Mouse (Mus musculus) hindbrain, embryonic 13.5 days (tissue): ENCODE results near the gene Zfp770. TPM values are rescaled to one million over a fixed set of nuclear protein-coding genes. Genes with fewer than 3 reads are reported as not detected.
A peak's percentile ranks its signal among the peaks of the same experiment; 100 is the strongest.

Experiments
- ATAC-seq: fragments of 200-750 bp; cut with Nextera tagmentation; 2 replicates; pipeline ENCODE4 v1.8.0; 2017; ENCODE audit warnings: moderate TSS enrichment; ENCODE audit not compliant: low FRiP score
- H3K27ac ChIP-seq: fragments of 300-500 bp; sonication (generic); 2 replicates; pipeline ENCODE4 v1.5.1; 2015; ENCODE audit warnings: inconsistent platforms, mild to moderate bottlenecking, moderate library complexity
- H3K27me3 ChIP-seq: fragments of 300-500 bp; sonication (generic); 2 replicates; pipeline ENCODE4 v1.6.1; 2015; ENCODE audit warnings: mild to moderate bottlenecking, inconsistent platforms
- H3K36me3 ChIP-seq: fragments of 300-500 bp; sonication (generic); 2 replicates; pipeline ENCODE4 v1.6.1; 2015; ENCODE audit warnings: mild to moderate bottlenecking, inconsistent platforms
- H3K4me1 ChIP-seq: fragments of 300-500 bp; sonication (generic); replicated peaks from 2 replicates; pipeline ENCODE4 v1.6.1; 2015; ENCODE audit warnings: inconsistent platforms
- H3K4me2 ChIP-seq: fragments of 300-500 bp; sonication (generic); 2 replicates; pipeline ENCODE4 v1.6.1; 2015; ENCODE audit warnings: inconsistent platforms, mild to moderate bottlenecking, moderate library complexity
- H3K4me3 ChIP-seq: fragments of 300-500 bp; sonication (generic); 2 replicates; pipeline ENCODE4 v1.5.1; 2015; ENCODE audit warnings: mild to moderate bottlenecking, inconsistent platforms
- H3K9ac ChIP-seq: fragments of 300-500 bp; sonication (generic); 2 replicates; pipeline ENCODE4 v1.6.1; 2015; ENCODE audit warnings: mild to moderate bottlenecking, inconsistent platforms
- H3K9me3 ChIP-seq: fragments of 300-500 bp; sonication (generic); 2 replicates; pipeline ENCODE4 v1.6.1; 2016; ENCODE audit warnings: inconsistent platforms
- WGBS: fragments of 180-500 bp; shearing (Covaris S2); methylation state at CpG from one replicate; pipeline ENCODE4 v1.1.7; 2015; 5-methylcytosine and 5-hydroxymethylcytosine counted together
- polyA plus RNA-seq: library from polyadenylated mRNA; unstranded; fragments of >200 nt; fragmentation: Nextera tagmentation; extraction: Ambion mirVana; gene quantifications from 2 replicates; pipeline ENCODE4 v1.2.1, GENCODE M21; 2015

Gene Zfp770
- polyA plus RNA-seq, 1 experiment from 2014 or later, result 5.2 TPM

DNA sequence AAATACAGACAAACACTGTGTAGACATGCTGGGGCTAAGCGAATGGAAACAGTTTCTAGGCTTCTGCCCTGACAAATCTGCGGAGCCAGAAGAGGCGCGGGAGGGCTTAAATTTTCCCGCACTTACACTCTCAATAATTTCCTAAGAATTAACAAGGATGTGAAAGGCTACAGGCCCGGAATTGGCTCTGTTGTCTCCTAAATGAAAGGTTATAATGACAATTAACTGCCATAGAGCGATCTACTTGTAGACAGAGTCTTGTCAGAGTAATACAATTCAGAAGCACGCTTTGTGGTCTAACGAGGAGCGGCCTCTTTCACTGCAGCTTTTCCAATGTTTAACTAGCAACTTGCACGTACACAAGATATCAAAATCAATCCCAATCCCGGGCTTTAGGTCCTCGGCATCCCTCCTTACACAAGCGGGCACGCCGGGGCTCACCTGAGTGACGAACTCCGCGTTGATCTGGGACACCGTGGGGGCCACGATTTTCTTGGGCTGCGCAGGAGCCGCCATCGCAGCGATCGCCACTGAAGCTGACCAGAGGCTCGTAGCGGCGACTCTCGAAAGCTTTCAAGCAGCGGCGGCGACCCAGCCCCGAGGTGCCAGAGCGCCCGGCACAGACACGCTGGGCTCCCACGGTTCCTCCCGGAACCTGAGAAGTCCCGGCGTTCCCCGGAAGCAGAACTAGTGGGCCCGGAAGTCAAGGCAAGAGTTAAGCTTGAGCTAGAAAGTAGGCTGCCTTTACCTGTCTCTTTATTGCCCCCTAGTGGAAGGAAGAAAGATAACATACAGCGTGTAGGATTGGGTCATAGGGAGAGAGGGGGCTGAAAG lies 26.4 kb downstream of the Zfp770 start:
- Histone ChIP-seq H3K4me2 (peak overlapping the region; percentile 95), H3K9ac (peak overlapping the region; percentile 86), H3K4me3 (peak overlapping the region; percentile 90), H3K9me3 (no peaks in the 10 kb centered on the region), H3K27ac (peak overlapping the region; percentile 35; the same call in 1 of the 2 replicates), H3K4me1 (peaks cover 15% of the 10 kb centered on the region), H3K27me3 (no peaks in the 10 kb centered on the region), H3K36me3 (peaks cover 14% of the 10 kb centered on the region)
- peak; percentile 97 for ATAC-seq
- under 1% methylated on average over 44 of the region's 44 CpGs for WGBS

DNA sequence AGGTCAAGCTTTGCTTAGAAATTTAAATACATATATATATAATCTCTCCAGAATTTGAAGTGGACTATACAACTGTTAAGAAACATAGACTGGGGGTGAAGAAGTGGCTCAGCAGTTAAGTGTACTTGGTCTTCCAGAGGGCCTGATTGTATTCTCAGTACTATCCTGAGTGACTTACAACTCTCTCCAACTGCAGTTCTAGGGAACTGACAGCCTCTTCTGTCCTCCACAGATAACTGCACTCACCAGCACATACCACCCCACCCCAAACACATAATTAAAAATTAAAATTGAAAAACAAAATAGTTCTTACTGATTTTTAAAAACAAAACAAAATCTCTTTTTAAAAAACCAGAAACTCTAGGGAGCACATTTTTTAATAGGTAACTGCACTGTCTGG lies 28.0 kb downstream of the Zfp770 start:
- Histone ChIP-seq H3K27me3 (no peaks in the 10 kb centered on the region), H3K9ac (no peak overlapping the region), H3K36me3 (peaks cover 22% of the 10 kb centered on the region), H3K27ac (no peak overlapping the region), H3K4me3 (no peak overlapping the region), H3K9me3 (no peaks in the 10 kb centered on the region), H3K4me2 (no peak overlapping the region), H3K4me1 (peaks cover 15% of the 10 kb centered on the region)
- no peak for ATAC-seq

DNA sequence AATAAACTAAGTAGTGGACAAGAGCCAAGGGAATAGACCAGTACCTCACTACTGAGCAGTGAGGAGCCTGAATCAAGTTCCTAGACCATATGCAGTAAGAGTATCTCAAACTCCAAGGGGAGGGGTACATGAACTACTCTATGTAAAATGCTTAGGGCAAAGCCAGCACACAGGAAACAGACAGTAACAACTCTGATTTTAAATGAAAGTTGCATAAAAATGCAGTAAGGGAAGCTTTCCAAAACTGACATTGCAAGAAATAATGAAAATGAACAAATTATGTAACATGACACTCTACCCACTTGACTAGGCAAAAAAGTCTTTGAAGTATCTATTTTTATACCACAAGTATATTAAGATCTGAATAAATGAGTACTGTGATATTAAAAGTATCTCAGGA lies 33.4 kb downstream of the Zfp770 start:
- no peak overlapping the region for H3K27ac ChIP-seq
- no peak overlapping the region for H3K4me3 ChIP-seq
- peaks cover 61% of the 10 kb centered on the region for H3K36me3 ChIP-seq
- no peaks in the 10 kb centered on the region for H3K9me3 ChIP-seq
- no peaks in the 10 kb centered on the region for H3K27me3 ChIP-seq
- ATAC-seq, result no peak
- H3K9ac ChIP-seq, result no peak overlapping the region
- no peaks in the 10 kb centered on the region for H3K4me1 ChIP-seq
- H3K4me2 ChIP-seq, result no peak overlapping the region

- Histone ChIP-seq H3K36me3 (peaks cover 73% of the 10 kb centered on the region), H3K4me2 (no peak overlapping the region)
These were observed 39.3 kb downstream of the Zfp770 start for GRCm38 (mm10) chr2:114161978-114162377.

DNA sequence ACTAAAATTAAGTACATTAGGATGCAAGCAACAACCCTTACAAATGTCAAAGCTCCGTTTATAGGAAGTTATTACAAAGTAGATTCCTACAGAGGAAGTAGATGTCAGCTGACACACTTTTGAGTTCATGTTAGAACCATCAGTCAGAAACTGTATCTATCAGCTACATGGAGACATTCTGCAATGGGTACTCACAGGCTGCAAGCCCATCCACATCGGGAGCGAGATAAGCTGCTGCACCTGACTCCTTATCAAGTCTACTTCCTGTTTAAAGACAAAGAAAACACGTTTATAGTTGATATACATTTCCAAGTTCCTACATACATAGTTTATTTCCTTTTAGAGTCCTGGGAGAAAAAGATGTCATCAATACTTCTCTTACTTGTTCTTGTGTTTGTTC lies 43.9 kb downstream of the Zfp770 start:
- Histone ChIP-seq H3K27me3 (no peaks in the 10 kb centered on the region), H3K4me2 (no peak overlapping the region), H3K36me3 (peaks cover 80% of the 10 kb centered on the region), H3K9ac (no peak overlapping the region), H3K4me3 (no peak overlapping the region), H3K9me3 (no peaks in the 10 kb centered on the region), H3K4me1 (no peaks in the 10 kb centered on the region), H3K27ac (no peak overlapping the region)
- WGBS, result 92% methylated on average over 4 of the region's 4 CpGs
- no peak for ATAC-seq

More at GRCm38 (mm10) chr2:114161978-114162377, 39.3 kb downstream of the Zfp770 start:
- Histone ChIP-seq H3K27ac (no peak overlapping the region), H3K9me3 (no peaks in the 10 kb centered on the region), H3K27me3 (no peaks in the 10 kb centered on the region), H3K4me3 (no peak overlapping the region), H3K9ac (no peak overlapping the region), H3K4me1 (no peaks in the 10 kb centered on the region)
- no peak for ATAC-seq
- WGBS, result 85% methylated on average over 1 of the region's 1 CpGs

DNA sequence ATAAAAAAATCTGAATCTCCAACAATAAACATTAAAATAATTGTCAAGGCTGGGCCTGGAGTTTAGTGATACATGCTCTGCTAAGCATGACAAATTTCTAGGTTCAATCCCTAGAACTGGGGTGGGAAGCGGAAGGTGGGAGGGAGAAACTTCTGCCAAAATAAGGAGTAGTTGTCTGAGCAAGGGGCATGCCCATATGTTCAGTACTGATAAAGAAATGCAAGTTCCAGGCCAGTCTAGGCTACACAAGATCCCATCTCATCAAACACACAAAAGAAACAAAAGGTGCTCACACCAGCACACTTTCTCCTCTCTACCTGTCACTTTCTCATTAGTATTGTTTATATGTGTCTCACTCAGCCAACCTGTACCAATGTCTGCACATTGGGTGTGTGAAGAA lies 44.6 kb downstream of the Zfp770 start:
- no peak for ATAC-seq
- no peak overlapping the region for H3K4me2 ChIP-seq
- H3K36me3 ChIP-seq, result peaks cover 81% of the 10 kb centered on the region
- 100% methylated on average over 1 of the region's 1 CpGs for WGBS
- no peak overlapping the region for H3K27ac ChIP-seq
- no peaks in the 10 kb centered on the region for H3K9me3 ChIP-seq
- H3K27me3 ChIP-seq, result no peaks in the 10 kb centered on the region
- H3K9ac ChIP-seq, result no peak overlapping the region
- H3K4me1 ChIP-seq, result no peaks in the 10 kb centered on the region
- no peak overlapping the region for H3K4me3 ChIP-seq

GRCm38 (mm10) chr2:114153247-114153646 lies 48.0 kb downstream of the Zfp770 start:
- Histone ChIP-seq H3K4me3 (no peak overlapping the region), H3K9me3 (no peaks in the 10 kb centered on the region), H3K36me3 (peaks cover 85% of the 10 kb centered on the region), H3K4me1 (no peaks in the 10 kb centered on the region), H3K27ac (no peak overlapping the region), H3K9ac (no peak overlapping the region), H3K27me3 (no peaks in the 10 kb centered on the region), H3K4me2 (no peak overlapping the region)
- no peak for ATAC-seq
- WGBS, result 90% methylated on average over 6 of the region's 6 CpGs

DNA sequence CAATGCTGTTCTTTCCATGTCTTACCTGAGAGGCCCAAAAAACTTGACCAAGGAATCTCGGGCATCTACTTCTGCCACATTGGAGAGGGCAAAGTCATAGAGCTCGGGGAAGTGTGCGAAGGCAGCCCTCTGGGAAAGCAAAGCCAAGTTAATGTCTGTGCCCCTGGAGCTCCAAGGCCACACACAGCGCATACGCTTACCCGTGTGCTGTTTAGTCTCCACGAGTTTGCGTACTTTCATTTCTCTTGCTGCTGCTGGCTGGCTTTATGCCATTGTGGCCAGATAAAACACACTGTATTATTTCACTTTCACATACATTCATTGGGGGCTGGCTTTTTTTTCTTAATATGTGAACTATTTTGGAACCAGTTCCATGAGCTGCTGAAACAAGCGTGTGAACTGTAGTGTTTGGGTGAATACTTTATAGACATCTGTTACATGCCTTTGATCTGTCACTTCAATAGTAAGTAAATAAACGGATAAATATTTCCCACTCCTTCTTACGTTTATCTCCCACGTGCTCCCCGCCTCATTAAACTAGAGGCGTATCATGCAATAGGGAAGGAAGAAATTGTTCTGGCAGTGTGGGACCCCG lies 54.3 kb downstream of the Zfp770 start:
- no peak overlapping the region for H3K4me2 ChIP-seq
- no peak for ATAC-seq
- H3K9me3 ChIP-seq, result no peaks in the 10 kb centered on the region
- H3K27ac ChIP-seq, result no peak overlapping the region
- H3K9ac ChIP-seq, result no peak overlapping the region
- H3K4me3 ChIP-seq, result no peak overlapping the region
- WGBS, result 95% methylated on average over 15 of the region's 15 CpGs
- H3K4me1 ChIP-seq, result no peaks in the 10 kb centered on the region
- H3K36me3 ChIP-seq, result peaks cover 79% of the 10 kb centered on the region
- H3K27me3 ChIP-seq, result no peaks in the 10 kb centered on the region

DNA sequence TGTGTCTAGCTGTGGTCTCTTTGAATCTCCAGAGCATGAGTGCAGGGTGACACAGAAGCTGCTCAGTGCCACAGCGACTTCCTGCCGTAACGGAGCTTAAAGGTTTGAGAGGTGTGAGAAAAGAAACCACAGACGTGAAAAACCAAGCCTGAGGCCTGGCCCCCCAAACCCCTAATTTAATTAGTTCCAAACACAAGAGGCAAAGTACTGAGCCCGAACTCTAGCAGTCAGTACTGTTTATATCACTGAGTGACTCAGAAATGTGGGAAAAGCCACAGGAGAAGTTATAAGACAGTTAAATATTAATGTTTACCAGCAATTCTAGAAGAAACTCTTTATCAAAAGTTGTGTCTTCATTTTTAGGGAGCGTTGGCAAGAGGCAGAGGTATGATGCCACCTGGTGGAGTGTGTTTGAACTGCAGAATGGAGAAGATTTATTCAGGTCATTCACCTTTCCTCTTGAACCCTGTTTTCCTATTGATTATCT lies 55.9 kb downstream of the Zfp770 start:
- H3K27ac ChIP-seq, result no peak overlapping the region
- peaks cover 81% of the 10 kb centered on the region for H3K36me3 ChIP-seq
- H3K9me3 ChIP-seq, result no peaks in the 10 kb centered on the region
- no peak overlapping the region for H3K4me2 ChIP-seq
- no peaks in the 10 kb centered on the region for H3K4me1 ChIP-seq
- H3K9ac ChIP-seq, result no peak overlapping the region
- 83% methylated on average over 6 of the region's 6 CpGs for WGBS
- ATAC-seq, result no peak
- H3K4me3 ChIP-seq, result no peak overlapping the region
- no peaks in the 10 kb centered on the region for H3K27me3 ChIP-seq

- no peaks in the 10 kb centered on the region for H3K27me3 ChIP-seq
- H3K9ac ChIP-seq, result no peak overlapping the region
- peaks cover 81% of the 10 kb centered on the region for H3K36me3 ChIP-seq
- no peaks in the 10 kb centered on the region for H3K9me3 ChIP-seq
- ATAC-seq, result no peak
- no peak overlapping the region for H3K4me2 ChIP-seq
- no peak overlapping the region for H3K27ac ChIP-seq
- 97% methylated on average over 5 of the region's 5 CpGs for WGBS
- no peaks in the 10 kb centered on the region for H3K4me1 ChIP-seq
- no peak overlapping the region for H3K4me3 ChIP-seq
These were observed 56.4 kb downstream of the Zfp770 start for GRCm38 (mm10) chr2:114144915-114145314.

DNA sequence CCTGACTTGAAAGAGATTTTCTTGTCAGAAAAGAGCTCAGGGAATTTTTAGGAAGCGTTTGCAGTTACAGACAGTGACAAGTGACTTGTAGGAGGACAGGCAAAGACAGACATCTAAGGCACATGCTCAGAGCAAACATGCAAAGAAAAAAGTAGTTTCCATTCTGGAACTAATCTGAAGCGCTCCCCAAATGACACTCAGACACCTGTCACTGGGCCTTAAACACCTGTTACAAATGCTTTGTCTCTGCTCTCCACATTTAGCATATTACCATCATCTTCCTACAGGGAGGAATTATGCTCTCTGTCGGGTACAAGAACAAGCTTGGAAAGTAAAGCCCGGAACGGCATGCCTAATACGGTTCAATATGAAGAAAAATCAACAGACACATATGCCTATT lies 57.4 kb downstream of the Zfp770 start:
- Histone ChIP-seq H3K9me3 (no peaks in the 10 kb centered on the region), H3K27me3 (no peaks in the 10 kb centered on the region), H3K4me1 (no peaks in the 10 kb centered on the region), H3K36me3 (peaks cover 83% of the 10 kb centered on the region), H3K4me3 (no peak overlapping the region), H3K9ac (no peak overlapping the region), H3K4me2 (no peak overlapping the region), H3K27ac (no peak overlapping the region)
- ATAC-seq, result no peak
- WGBS, result 94% methylated on average over 6 of the region's 6 CpGs
